Mouse (Mus musculus) stomach, adult 2 months (tissue): ENCODE results near the gene Rpl39l. TPM values are rescaled to one million over a fixed set of nuclear protein-coding genes. Genes with fewer than 3 reads are reported as not detected.

Source experiments
- polyA plus RNA-seq: library from polyadenylated mRNA; depleted of rRNA; stranded (reverse); fragments of >200 nt; gene quantifications from 2 replicates; pipeline ENCODE4 v1.2.3, GENCODE M21; 2012; rRNA removed

Rpl39l gene
- not detected in 2 replicates for polyA plus RNA-seq

DNA sequence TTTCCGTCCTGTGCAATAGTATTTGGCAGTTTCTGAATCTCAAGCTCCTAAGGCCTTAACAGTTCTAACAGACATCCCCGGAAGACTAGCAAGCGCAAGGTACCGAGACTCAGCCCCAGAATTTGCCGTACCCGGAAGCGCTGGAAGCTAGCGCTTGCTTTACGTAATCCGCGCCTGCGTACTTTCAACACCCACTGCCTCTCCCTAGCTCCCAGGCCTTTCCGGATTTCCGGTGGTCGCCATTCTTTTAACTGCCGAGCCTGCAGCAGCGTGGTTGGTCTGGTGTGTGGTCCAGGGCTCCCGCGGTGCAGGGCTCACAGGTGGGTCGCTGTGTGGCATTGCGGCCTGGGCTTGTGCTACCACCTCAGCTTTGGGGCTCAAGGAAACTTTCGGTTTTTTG is at the start of gene Rpl39l:
TSS of gene Rpl39l (plus strand) at position 222 of the 400 bp plus-strand sequence.

GRCm38 (mm10) chr16:10192679-10193506 is 22.9 kb downstream of the Rpl39l start, which contains the start of gene Atf7ip2:
TSS of gene Atf7ip2 (plus strand) at chr16:10192712.

Other genes starting within 250 kb of the Rpl39l start
- gene Grin2a, start 174.7 kb upstream of the Rpl39l start, polyA plus RNA-seq, result 0.01 TPM in 1 of 2 replicates, not detected in the other
- gene Atf7ip2, start 22.5 kb downstream of the Rpl39l start, polyA plus RNA-seq, result not detected in 2 replicates
- 32.6 and 37.6 TPM in 2 replicates for gene Emp2, start 143.7 kb downstream of the Rpl39l start, polyA plus RNA-seq
- 0.35 TPM in 2 replicates for gene Tekt5, start 225.3 kb downstream of the Rpl39l start, polyA plus RNA-seq
- gene Nubp1, start 241.7 kb downstream of the Rpl39l start, polyA plus RNA-seq, result 8.1 and 8.6 TPM in 2 replicates